Mouse (Mus musculus) retina, postnatal 1 day (tissue): ENCODE results near the gene Rnasek.

Experiments
- DNase-seq: peaks from one replicate; pipeline ENCODE4 v3.0.0-alpha.2; 2012

The Rnasek gene

DNA sequence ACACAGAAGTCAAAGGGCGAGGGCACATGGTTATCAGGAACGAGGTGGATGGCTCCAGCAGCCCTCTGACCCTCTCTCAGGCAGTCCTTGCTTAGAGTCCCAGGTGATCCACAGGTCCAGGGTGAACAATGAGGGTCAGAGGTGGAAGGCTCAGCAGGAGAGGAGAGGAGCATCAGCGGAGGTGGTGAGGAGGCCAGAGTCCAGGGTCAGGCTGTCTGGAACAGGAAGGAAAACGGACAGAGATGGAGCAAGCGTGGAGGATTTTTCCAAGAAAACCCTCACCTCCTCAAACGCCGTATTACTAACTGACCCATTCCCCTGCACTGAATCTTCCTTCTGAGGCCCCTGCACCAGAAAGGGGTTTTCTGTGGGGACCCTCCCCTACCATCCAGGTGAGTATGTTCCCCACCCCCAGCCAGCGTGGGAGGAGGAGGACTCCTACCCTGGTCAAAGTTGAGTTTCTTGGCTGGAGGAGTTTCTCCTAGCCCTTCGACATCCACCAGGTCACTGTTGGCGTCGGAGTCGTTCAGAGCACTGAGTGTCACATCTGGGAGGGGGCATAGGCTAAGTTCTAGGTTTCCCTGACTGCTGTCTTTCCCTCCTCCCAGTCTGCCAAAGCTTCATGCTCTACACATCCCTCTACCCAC, 4.3 kb downstream of the Rnasek start:
- no peak for DNase-seq

DNA sequence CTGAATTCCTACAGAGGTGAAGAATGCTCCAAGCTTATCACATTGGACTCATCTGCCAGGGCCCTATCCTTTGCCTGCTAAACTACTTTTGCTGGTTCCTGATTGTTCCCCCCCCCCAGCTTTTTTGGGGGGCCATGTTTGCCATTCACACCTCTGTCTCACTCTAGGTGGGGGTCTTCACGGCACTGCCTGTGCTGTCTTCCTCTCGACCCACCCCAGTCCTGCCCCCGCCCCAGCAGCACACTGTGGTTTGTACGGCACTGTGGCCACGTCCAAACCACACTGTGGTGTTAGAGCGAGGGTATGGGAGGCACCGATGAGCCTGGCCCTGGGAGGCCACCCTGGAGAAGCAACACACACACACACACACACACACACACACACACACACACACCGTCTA, 5.1 kb downstream of the Rnasek start:
- no peak for DNase-seq

DNA sequence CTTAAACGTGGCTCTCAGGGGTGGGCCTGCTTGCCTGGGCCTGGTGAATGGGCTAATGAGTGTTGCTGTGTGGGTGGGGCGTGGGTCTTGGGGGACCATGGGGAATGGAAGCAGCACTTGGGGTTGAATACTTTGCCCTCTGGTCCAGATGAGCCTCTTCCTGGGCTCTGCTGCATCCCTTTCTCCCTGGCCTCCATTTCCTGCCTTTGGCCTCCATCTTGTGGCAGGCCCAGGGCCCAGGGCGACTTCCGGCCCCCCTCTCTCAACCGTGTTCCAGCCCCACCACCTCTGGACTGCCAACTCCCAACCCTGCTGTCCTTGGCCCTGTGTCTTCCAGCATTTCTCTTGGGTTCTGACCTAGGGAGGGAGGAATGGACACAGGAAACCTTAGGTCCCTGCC, 5.6 kb downstream of the Rnasek start:
- DNase-seq = no peak

DNA sequence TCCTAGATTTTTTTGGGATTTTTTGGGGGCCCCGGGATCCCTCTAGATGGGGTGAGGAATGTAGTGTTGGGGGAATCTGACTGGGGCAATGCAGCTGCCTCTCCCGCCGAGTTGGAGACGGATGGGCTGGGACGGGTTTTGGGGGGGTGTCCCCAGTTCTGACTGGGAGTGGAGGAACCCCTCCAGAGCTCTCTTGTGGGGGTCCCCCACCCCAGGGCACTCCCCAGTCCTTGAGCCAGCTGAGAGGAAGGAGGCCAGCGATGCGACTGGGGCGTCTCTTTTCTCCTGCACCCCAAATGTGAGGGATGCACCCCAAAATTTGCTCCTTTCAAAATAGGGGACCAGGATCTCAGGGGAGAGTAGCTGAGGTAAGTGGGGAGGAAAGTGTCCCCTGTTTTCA, 6.6 kb downstream of the Rnasek start:
- DNase-seq = no peak

DNA sequence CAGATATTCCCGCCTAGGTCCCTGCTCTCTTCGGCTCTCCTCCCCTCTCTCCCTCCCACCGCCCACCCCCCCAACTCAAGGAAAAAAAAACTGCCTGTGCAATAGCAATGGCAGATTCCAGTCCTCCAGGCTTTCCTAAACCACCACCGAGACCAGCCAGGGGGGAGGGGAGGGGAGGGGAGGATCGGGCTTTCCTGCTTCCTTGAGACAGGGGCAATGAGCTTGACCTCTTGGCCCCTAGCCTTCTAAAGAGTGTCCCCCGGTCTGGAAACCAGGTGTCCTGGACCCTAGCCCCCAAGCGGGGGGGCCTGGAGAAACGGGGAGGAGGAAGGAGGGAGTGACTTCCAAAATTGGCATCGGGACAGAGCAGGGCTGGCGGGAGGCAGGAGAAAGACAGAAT, 7.1 kb downstream of the Rnasek start:
- peak; percentile 89 for DNase-seq

DNA sequence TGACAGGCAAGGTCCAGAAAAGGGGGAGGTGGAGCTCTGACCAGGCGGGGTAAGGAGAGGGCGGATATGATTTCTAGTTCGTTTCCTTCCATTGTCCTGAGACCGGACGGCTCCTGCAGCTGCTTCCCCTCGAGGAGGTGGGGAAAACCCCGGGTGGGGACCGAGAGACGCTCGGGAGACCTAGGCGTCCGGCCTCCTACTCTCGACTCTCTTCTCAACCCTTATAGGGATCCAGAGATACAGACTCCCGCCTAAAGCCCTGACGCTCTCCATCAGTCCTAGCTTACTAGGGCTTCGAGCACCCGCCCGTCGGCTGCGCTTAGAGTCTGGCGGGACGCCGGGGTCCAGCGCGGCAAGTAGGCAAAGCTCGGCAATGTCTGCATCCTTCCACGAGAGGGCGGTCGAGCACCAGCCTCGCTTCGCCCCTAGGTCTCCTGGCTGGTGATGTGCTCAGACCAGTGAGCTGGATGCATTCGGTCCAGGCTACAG, 9.4 kb downstream of the Rnasek start:
- peak; percentile 90 for DNase-seq

DNA sequence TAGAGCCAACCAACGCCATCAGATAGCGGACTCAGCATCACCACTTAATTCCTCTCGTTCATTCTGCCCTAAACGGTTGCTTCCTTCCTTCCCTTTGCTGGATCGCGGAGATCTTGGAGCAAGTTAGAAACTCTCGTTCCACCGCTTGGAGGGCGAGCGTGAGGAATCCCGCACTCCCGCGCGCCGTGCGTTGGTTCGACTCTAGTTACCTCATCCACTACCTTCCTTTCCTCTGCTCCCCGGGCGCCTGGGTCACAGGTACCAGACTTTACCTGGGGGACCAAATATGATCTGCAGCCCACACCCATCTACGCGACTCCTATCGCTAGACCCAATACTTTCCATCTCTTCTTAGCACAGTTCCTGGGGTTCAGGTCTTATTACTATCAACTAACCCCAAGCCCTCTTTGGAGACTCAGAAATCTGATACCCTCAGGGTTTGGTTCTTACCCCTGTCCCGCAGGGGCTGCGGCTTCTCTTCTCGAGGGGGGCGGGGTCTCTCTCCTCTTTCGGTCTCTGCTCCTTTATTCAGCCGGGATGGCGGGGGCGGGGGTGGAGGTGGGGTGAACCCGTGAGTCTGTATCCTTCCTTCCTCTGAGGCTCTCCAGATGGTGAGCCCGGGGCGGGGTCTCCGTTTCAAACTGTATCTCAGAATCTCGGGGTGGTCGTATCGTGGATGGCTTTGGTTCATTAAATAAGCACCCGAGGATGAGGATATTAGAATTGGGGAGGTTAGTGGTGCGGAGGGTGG, 10.2 kb downstream of the Rnasek start, which contains the start of gene Bcl6b:
Bcl6b (minus strand) TSS at position 539 of the 751 bp plus-strand sequence.
- no peak for DNase-seq

DNA sequence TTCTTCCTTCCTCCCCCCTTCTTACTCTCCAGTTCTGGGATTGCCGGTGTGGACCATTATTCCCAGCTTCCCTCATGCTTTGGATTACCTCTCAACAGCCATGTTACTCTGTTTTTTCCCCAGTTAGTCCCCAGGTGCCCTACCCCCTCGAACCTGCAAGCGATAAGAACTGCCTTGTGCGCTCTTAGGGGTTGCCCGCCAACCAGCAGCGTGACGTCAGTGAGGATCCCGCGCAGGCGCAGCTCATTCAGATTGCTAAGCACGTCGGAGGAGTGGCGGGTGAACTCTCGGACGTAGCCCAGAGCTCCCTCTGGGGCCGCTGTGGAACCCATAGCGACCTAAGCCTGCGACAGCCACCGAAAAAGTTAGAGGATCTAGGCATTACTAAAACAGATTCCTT, 10.8 kb downstream of the Rnasek start:
- DNase-seq = peak; percentile 87

DNA sequence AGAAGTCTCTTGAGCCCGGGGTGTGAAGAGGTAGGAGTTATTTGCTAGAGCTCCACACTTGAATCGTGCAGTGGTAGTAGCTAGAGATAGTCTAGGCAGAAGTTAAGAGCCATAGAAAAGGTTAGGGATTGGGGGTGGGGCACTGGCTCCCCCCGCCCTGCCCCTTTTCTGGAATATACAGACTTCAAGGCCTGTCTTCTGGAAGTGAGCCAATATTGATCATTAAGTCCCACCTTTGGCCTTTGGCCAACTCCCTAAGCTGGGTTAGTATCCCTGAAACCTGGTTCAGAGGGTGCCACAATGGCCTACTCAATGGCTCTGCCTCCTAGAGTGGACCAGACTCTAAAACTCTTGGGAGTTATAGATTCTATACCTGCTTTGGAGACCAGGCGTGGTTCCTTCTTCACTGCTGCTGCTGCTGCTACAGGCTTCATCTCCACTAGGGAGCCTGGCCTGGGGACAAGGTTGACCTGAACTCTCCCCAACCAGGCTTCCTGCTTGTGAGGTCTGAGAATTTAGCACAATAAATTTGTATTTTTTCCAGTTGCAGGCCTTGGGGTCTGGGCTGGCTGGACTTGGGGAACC, 11.9 kb downstream of the Rnasek start:
- DNase-seq = no peak

DNA sequence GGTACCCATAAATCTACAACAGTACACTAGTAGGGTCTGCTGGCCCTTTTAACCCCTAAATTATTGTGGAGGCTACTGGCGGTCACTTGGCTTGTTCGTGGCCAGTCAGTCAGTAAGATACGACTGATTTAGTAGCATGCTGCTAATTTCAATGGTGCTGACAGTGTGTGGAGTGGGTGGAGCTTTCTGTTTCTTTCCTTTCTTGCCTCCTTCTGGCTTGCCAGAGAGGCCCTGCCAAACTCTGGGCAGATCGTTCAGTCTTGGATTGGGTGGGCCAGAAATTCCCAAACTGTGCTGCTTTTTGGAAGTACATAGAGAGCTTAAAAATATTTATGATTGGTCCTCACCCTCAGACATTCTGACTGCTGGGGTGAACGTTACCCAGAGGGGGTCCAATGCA, 12.5 kb downstream of the Rnasek start:
- DNase-seq = no peak

DNA sequence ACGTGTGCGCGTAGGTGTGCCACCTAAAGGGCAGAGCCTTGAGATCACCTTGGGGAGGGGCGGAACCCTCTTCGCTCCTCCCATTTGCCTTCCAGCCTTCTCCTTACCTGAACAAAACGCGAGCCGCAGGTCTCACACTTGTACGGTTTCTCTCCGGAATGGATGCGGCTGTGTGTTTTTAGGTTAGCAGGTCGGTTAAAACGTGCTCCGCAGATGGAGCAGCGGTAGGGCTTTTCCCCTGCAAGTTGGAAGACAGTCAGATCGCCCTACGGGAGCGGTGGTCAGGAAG, 13.1 kb downstream of the Rnasek start:
- peak; percentile 12 for DNase-seq

DNA sequence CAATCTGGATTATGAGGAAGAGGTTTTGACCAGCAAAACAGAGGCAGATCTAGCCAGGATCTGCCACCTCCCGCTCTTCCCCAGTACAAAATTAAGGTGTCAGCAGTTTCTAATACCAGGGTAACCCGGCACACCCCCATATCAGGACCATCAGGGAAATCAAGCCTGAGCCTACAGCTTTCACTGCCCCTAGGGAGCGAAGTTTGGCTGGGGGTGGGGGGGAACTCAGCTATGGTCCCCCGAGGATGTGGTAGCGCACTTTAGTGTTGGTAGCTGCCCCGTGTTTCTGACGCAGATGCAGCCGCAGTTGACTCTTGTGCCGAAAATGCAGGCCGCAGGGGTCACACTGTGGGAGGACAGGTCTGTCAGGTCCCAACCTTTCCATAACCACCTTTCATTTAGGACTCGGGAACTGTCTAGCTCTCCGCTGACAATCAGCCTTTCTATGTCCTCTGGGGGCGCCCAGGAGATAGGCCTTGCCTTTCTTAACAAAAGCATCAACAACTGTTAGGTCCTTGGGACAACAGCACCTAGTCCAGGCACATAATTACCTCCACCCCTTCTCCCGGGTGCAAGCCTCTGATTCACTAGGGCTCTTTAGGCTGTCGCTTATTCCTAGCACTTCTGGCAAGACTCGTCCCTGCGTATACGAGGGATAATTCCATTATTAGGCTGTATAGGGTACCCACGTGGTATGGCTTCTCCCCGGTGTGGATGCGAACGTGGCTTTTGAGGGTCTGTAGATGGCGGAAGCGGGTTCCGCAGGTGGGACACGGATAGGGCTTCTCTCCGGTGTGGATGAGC, 13.6 kb downstream of the Rnasek start:
- peak; percentile 23 for DNase-seq

DNA sequence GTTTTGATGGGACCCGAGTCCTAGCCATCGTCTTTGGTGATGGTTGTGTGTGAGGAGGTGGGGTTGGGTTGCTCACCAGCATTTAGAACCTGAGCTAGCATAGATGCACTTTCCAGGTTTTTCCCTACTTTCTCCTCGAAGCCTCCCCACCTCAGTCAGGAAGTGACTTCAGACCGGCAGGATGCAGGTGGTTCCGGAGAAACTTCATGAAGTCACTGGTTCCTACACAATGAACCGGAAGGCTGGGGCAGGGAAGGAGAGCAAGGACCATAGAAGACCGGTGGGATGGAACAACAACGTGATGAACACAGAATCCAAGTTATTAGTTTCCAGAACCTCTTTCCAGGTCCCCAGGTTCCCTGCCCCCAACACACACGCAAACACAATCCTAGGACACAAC, 15.9 kb downstream of the Rnasek start:
- DNase-seq = no peak

DNA sequence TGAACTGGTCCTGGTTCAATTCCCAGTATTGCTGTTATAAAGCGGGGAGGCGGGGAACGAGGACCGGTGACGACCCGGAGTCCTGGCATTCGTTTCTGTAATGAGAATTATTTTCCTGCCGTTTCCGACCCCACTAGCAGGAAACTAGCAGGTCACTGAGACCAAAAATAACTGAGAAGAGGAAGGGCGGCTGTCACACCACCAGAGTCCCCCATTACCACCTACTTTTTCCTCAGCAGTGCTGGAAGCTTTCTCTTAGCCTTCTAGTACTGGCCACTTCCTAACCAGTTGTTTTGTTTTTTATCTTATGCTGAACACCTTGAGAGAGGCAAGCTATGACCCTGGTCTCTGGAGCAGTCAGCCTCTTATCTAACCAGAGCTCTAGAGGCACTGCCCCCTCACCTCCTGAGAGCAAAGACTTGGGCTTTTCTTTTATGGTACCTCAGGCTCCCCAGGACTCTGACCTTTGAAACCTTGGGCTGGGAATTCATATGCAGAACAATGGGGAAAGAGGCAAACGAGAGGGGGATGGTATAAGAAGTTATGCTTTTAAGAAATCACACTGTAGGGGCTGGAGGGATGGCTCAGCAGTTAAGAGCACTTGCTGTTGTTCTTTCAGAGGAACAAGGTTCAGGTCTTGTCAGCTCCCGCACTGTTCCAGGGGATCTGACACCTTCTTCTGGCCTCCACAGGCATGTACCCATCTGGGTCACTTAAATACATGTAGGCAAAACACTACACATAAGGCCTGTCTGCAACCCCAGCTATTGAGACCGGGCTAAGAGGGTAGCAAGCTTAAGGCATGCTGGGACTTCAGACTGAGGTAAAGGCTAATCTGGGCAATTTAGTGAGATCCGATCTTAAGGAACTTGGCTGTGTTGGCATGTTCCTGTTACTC, 17.8 kb downstream of the Rnasek start:
- DNase-seq = no peak

DNA sequence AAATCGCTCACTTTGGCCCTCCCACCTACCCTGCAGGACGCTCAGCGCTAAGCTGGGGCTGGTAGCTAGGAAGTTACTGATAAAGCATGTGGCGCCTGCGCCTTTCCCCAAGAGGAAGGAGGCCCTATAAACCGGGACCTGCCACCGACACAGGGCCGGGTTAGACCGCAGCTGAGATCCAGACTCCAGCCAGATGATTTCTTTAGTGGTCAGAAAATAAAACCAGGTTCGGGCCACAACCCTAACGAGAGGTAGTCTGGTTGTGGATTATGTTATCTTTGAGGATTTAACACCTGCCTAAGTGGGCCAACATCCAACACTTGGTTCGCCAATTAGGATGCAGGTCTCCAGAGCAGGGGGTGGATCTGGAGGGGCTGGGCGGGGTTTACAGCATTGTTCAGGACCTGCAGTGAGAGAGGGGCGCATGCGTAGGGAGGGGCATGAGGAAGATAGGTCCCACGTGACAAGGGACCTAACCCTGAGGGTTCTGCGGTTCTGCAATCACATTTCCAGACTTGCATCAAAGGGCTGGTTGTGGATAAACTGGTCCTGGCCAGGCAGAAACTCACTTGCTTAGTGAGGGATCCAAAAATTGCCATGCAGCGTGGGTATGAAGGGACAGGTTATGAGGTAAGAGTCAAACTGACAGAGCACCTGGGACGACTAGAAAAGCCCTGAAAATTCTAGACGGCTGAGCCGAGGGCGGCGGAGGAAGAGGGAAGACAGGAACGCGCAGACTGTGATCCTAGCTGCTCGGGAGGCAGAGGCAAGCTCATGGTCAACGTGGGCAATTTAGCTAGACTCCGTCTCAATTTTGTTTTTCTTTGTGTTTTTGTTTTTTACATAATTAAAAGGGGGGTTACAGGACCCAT, 18.7 kb downstream of the Rnasek start, which contains the start of gene Slc16a13:
Slc16a13 (minus strand) TSS at position 334 of the 872 bp plus-strand sequence.
- peak; percentile 98 for DNase-seq

DNA sequence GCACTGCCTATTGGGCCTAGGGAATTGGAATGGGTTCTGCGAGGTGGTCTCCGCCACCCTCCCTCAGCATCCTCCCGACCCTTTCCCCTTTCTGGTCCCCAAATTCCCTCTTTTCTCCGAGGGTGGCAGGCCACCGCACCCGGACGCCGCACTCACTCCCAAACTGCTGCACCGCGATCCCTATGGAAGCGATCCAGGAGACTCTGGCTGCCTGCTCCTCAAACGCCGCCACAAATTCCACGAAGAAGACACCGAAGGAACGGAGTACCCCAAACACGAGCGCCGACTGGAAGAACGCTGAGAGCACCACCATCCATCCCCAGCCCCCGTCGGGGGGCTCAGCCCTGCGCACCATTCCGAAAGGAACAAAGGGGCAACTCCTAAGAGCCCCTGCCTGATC, 19.3 kb downstream of the Rnasek start:
- no peak for DNase-seq

DNA sequence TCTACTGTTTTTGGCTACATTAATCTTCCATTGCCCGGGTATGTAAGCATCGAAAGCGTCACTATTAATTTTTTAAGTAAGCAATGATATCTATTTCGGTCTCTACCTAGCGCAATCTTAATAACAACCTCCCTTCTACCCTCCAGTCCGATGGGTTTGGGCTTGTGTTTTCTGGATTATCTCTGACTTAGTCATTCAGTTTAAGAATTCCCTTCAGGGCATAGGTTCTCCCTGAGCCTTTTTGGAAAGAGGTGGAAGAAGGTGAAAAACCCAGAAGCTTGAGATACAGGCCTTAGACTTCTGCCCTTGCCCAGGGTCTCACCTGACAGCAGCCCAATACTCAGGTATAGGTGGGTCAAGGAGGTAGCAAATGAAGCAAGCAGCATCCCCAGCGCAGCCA, 19.8 kb downstream of the Rnasek start:
- no peak for DNase-seq

DNA sequence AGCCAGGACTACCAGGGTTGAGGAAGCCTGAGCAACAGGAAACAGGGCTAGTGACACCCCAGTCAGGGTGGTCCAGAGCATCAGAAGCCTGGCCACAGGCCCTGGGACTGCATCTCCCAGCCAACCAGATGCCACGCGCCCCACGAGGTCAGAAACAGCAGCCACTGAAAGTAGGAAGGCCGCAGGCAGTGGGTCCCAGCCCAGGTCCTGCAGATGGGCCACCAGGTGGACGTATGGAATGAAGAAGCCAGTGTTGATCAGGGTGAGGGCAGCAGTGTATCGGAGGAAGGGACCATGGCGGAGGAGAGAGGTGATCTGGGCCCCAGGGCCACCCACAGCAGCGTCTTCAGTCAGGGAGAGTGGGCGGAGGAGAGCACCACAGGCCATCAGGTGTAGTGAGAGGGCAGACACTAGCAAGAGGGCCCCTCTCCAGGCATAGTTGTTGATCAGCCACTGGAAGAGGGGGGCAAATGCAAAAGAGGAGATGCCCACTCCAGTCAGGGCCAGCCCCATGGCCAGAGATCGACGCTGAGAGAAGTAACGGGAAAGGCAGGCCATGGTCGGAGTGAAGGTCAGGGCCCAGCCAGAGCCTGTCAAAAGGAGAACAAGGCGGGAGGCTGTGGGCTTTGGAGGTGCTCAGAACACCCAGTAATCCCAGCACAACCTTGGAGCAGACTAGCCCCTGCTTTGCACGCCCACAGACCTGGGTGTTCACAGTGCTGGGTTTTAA, 20.7 kb downstream of the Rnasek start:
- DNase-seq = no peak

DNA sequence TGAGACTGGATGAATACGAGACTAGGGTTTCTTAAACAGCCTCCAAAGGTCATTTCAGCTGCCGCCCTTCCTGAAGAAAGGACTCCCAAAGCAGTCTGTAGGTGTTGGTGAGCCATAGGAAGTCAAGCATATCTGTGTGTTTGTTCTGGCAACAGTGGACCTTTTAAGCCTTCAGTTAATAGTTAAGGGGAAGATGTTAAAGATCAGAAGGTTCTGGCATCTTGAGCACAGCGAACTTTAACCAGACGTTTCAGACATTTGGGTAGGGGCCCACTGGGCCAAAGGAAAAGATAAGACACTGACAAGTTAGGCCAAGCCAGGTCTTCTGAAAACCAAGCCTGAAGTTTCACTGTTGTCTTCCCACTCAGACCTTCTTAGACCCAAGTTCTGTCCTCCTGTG, 21.6 kb downstream of the Rnasek start:
- no peak for DNase-seq

DNA sequence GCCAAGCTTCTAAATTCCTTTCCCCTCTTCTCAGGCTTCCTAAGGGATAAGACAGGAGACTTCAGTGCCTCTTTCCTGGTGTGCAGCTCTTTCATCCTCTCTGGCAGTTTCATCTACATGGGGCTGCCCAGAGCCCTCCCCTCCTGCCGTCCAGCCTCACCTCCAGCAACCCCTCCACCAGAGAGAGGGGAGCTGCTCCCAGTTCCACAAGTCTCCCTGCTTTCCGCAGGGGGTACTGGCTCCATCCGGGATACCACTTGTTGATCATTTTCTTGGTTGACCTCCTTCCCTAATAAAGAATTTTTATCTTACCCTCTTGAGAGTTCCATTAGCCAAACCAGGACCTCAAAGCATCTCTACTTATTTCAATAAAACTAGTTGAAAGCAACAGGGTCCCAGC, 23.5 kb downstream of the Rnasek start:
- no peak for DNase-seq

DNA sequence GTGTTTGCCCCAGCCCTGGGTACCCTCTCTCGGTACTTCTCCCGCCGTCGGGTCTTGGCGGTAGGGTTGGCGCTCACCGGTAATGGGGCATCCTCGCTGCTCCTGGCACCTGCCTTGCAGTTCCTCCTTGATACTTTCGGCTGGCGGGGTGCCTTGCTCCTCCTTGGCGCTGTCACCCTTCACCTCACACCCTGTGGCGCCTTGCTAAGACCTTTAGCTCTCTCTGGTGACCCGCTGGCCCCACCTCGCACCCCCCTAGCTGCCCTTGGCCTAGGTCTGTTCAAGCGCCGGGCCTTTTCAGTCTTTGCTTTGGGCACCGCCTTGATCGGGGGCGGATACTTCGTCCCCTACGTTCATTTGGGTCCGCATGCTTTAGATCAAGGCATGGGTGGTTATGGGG, 24.3 kb downstream of the Rnasek start:
- DNase-seq = no peak
